Mouse (Mus musculus) brain, adult 10 weeks (tissue): ENCODE results near the gene Tsga13. TPM values are rescaled to one million over a fixed set of nuclear protein-coding genes. Genes with fewer than 3 reads are reported as not detected.

ENCODE experiments used
- polyA plus RNA-seq: library from polyadenylated mRNA; stranded (reverse); fragments of 350-450 nt; fragmentation: Illumina TruSeq; extraction: RNeasy Lipid Tissue Mini Kit (QIAGEN cat#74804); gene quantifications from one replicate; pipeline ENCODE4 v1.2.3, GENCODE M21; 2015; ENCODE audit warnings: low read depth, low replicate concordance

The Tsga13 gene
- not detected for polyA plus RNA-seq

DNA sequence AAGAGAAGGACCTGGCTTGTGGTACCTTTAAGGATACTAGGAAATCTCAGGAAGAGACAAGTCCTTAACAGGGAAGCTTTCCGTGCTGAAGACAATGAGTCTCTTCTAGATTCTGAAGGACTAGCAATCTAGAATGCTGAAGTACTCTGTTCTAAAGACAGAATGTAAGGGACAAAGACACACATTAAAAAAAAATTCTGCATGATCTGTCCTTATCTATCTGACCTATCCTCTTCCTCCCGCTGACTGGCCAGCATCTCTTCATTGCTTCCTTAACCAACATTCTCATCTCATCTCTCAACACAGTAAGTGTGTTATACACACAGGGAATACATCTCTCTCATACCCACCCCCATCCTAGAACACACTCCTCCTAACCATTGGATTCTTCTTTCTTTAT lies at the start of gene Tsga13:
Gene Tsga13, minus strand, starts transcription at position 101 of the 400 bp plus-strand sequence.

GRCm38 (mm10) chr6:30958736-30959540 lies 43.6 kb upstream of the Tsga13 start, which contains the start of gene Klf14:
Gene Klf14, minus strand, starts transcription at chr6:30959078.

DNA sequence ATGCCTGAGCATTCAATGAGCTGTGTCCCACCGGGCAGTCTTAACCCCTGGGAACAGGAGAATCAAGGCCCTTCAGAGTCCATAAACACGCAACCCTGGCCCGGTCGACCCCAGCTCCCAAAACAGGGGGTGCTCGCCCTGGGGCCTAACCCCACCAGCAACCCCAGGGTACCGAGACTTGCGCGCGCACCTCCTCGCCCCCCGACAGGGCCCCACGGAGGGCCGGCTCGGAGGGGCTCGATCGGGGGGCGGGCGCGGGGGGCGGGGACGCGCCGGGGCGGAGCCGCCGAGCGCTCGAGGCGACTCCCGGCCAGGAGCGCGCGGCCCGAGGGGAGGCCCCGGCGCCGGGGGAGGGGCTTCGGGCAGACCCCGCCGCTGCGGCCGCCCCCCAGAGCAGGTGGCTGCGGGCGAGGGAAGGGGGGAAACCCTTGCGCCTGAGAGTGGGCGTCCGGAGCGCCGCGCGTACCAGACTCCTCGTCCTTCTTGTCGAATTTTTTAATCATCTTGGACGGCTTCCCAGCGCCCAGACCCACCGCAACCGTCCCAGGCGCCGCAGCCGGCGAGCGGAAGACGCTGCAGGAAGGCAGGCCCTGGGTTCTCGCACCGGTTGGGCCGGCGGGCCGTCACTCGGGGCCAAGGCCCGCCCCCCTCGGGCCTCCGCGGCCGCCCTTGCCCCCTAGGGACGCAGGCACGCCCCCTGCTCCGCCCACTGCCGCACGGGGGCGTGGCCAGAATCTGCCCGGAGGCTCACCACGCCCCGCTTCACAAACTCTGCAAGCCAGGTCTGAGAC lies 19.0 kb downstream of the Tsga13 start, which contains the start of gene Copg2:
Gene Copg2, minus strand, starts transcription at position 600 of the 791 bp plus-strand sequence.

Other genes with a start within 250 kb of the Tsga13 start
- gene Cep41, start 221.8 kb downstream of the Tsga13 start, polyA plus RNA-seq: 7.0 TPM
- 26.7 TPM for gene Mest, start 192.0 kb downstream of the Tsga13 start, polyA plus RNA-seq
- gene Copg2, start 18.8 kb downstream of the Tsga13 start, polyA plus RNA-seq: 71.3 TPM
- gene Klf14, start 43.5 kb upstream of the Tsga13 start, polyA plus RNA-seq: 0.33 TPM